Mouse (Mus musculus) heart, embryonic 16.5 days (tissue): ENCODE results near the gene Psme1. TPM values are rescaled to one million over a fixed set of nuclear protein-coding genes. Genes with fewer than 3 reads are reported as not detected.
A peak's percentile ranks its signal among the peaks of the same experiment; 100 is the strongest.

Source experiments
- ATAC-seq: fragments of 200-750 bp; cut with Nextera tagmentation; replicated peaks from 2 replicates; pipeline ENCODE4 v1.8.0; 2017; ENCODE audit warnings: moderate number of reproducible peaks; ENCODE audit not compliant: insufficient read depth, low FRiP score; ENCODE audit errors: extremely low read depth
- H3K27ac ChIP-seq: fragments of 300-500 bp; sonication (generic); 2 replicates; pipeline ENCODE4 v1.5.1; 2014; ENCODE audit warnings: mild to moderate bottlenecking, low read length, control low read depth, moderate library complexity
- H3K27me3 ChIP-seq: fragments of 300-500 bp; sonication (generic); 2 replicates; pipeline ENCODE4 v1.6.1; 2014; ENCODE audit warnings: low read length, mixed read lengths; ENCODE audit not compliant: control insufficient read depth, insufficient read depth
- H3K36me3 ChIP-seq: fragments of 300-500 bp; sonication (generic); 2 replicates; pipeline ENCODE4 v1.6.1; 2014; ENCODE audit not compliant: control insufficient read depth, insufficient read depth
- H3K4me1 ChIP-seq: fragments of 300-500 bp; sonication (generic); 2 replicates; pipeline ENCODE4 v1.6.1; 2014; ENCODE audit warnings: low read length, mixed read lengths; ENCODE audit not compliant: control insufficient read depth, insufficient read depth
- H3K4me2 ChIP-seq: fragments of 300-500 bp; sonication (generic); 2 replicates; pipeline ENCODE4 v1.6.1; 2014; ENCODE audit warnings: low read depth, mild to moderate bottlenecking, control low read depth, low read length
- H3K4me3 ChIP-seq: fragments of 300-500 bp; sonication (generic); 2 replicates; pipeline ENCODE4 v1.5.1; 2014; ENCODE audit warnings: mild to moderate bottlenecking, control low read depth, low read length
- H3K9ac ChIP-seq: fragments of 300-500 bp; sonication (generic); 2 replicates; pipeline ENCODE4 v1.6.1; 2014; ENCODE audit warnings: low read length, control low read depth
- H3K9me3 ChIP-seq: fragments of 300-500 bp; sonication (generic); replicated peaks from 2 replicates; pipeline ENCODE4 v1.6.1; 2016; ENCODE audit warnings: low read length; ENCODE audit not compliant: control insufficient read depth
- WGBS: fragments of 180-500 bp; shearing (Covaris S2); extraction: QIAGEN DNeasy Blood & Tissue Kit; methylation state at CpG from one replicate; pipeline ENCODE4 v1.1.7; 2014; 5-methylcytosine and 5-hydroxymethylcytosine counted together
- polyA plus RNA-seq: library from polyadenylated mRNA; unstranded; fragments of >200 nt; fragmentation: Nextera tagmentation; extraction: Ambion mirVana; gene quantifications from 2 replicates; pipeline ENCODE4 v1.2.1, GENCODE M21; 2015

The Psme1 gene
- polyA plus RNA-seq, result 223 and 227 TPM in 2 replicates

GRCm38 (mm10) chr14:55577871-55578667 lies at the start of gene Psme1:
Gene Psme1, plus strand, starts transcription at chr14:55578123.
- Histone ChIP-seq H3K4me2 (peak within 1 kb of the TSS; percentile 65), H3K36me3 (peaks cover 14% of the 10 kb centered on the region), H3K9me3 (no peaks in the 10 kb centered on the region), H3K9ac (peak within 1 kb of the TSS; percentile 86), H3K4me1 (peaks cover 24% of the 10 kb centered on the region), H3K27me3 (no peaks in the 10 kb centered on the region), H3K4me3 (peak within 1 kb of the TSS; percentile 76), H3K27ac (peak within 1 kb of the TSS; percentile 99)
- peak; percentile 82 for ATAC-seq
- WGBS, result under 1% methylated on average over 32 of the region's 32 CpGs

DNA sequence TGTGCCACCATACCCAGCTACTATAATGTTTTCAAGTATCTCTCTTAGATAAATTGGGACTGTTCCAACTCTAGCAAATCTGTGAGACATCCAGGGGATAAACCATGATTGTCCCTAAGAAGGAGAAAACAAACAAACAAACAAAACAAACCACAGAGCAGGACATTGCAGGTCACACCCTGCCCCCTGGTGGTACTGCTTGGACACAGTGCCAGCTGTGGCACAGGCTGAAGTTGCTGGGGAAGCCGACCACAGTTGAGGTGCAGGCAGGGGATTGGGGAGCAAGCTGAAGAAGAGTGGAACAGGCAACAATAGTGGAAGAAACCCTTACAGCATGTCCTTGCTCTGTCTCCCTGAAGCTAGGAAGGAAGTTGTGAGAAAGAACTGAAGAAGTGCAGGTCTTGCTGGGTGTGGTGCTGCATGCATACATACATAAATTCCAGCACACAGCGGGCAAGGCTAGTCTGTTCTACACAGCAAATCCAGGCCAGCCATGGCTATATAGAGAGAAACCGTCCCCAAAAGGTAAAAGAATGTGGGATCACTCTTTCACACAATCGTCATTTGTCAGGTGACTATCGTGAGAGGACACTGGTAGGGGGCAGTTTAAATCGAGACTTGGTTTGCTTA lies 41.7 kb upstream of the Psme1 start:
- ATAC-seq, result no peak
- H3K4me1 ChIP-seq, result peaks cover 4% of the 10 kb centered on the region
- no peaks in the 10 kb centered on the region for H3K27me3 ChIP-seq
- H3K4me2 ChIP-seq, result no peak overlapping the region
- 45% methylated on average over 6 of the region's 6 CpGs for WGBS
- no peak overlapping the region for H3K4me3 ChIP-seq
- no peaks in the 10 kb centered on the region for H3K9me3 ChIP-seq
- no peak overlapping the region for H3K27ac ChIP-seq
- H3K36me3 ChIP-seq, result no peaks in the 10 kb centered on the region
- H3K9ac ChIP-seq, result no peak overlapping the region

GRCm38 (mm10) chr14:55540067-55540786 lies 37.7 kb upstream of the Psme1 start, which contains the start of gene Pck2:
Gene Pck2, plus strand, starts transcription at chr14:55540266.
- ATAC-seq, result peak; percentile 92
- Histone ChIP-seq H3K4me1 (peaks cover 7% of the 10 kb centered on the region), H3K27ac (peak within 1 kb of the TSS; percentile 84), H3K4me2 (peak within 1 kb of the TSS; percentile 81), H3K9ac (peak within 1 kb of the TSS; percentile 78), H3K27me3 (no peaks in the 10 kb centered on the region), H3K36me3 (peaks cover 11% of the 10 kb centered on the region; the same call in 1 of the 2 replicates), H3K4me3 (peak within 1 kb of the TSS; percentile 73), H3K9me3 (no peaks in the 10 kb centered on the region)
- under 1% methylated on average over 32 of the region's 32 CpGs for WGBS

- peaks cover 12% of the 10 kb centered on the region; the same call in 1 of the 2 replicates for H3K36me3 ChIP-seq
- peak overlapping the region; percentile 73 for H3K4me3 ChIP-seq
- H3K9ac ChIP-seq, result peak overlapping the region; percentile 78
- H3K27ac ChIP-seq, result peak overlapping the region; percentile 84
- ATAC-seq, result peak; percentile 58
- H3K4me2 ChIP-seq, result peak overlapping the region; percentile 81
- no peaks in the 10 kb centered on the region for H3K9me3 ChIP-seq
- H3K27me3 ChIP-seq, result no peaks in the 10 kb centered on the region
- WGBS, result 4% methylated on average over 10 of the region's 10 CpGs
- H3K4me1 ChIP-seq, result peaks cover 7% of the 10 kb centered on the region
Observed at GRCm38 (mm10) chr14:55540787-55541321, 37.1 kb upstream of the Psme1 start.

- H3K4me1 ChIP-seq, result peaks cover 7% of the 10 kb centered on the region
- no peak for ATAC-seq
- no peak overlapping the region for H3K4me2 ChIP-seq
- no peak overlapping the region for H3K9ac ChIP-seq
- H3K36me3 ChIP-seq, result peaks cover 17% of the 10 kb centered on the region; the same call in 1 of the 2 replicates
- 94% methylated on average over 12 of the region's 12 CpGs for WGBS
- no peak overlapping the region for H3K4me3 ChIP-seq
- no peak overlapping the region for H3K27ac ChIP-seq
- H3K27me3 ChIP-seq, result no peaks in the 10 kb centered on the region
- H3K9me3 ChIP-seq, result no peaks in the 10 kb centered on the region
Observed at GRCm38 (mm10) chr14:55542268-55542667, 35.7 kb upstream of the Psme1 start.

GRCm38 (mm10) chr14:55544334-55544733 lies 33.6 kb upstream of the Psme1 start:
- Histone ChIP-seq H3K9me3 (no peaks in the 10 kb centered on the region), H3K4me3 (no peak overlapping the region), H3K4me1 (peaks cover 7% of the 10 kb centered on the region), H3K9ac (no peak overlapping the region), H3K36me3 (peaks cover 30% of the 10 kb centered on the region), H3K4me2 (no peak overlapping the region), H3K27me3 (no peaks in the 10 kb centered on the region), H3K27ac (no peak overlapping the region)
- WGBS, result 66% methylated on average over 9 of the region's 9 CpGs
- ATAC-seq, result no peak

DNA sequence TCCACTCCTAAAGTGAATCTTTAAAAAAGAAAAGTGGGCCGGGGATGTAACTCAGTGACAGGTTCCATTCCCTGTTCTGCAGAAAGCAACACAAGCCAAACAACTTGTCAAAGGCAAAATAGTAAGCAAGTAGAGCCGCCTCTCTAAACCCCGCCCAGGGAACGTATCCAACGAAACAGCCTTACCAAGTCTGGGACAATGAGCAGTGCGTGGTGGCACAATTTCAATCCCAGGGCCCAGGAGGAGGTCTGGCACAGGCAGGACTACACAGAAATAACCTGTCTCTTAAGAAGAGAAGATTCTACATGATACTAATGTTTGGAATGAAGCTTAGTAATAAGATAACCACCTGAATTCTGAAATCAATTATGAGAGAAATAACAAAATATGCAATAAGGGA lies 27.7 kb upstream of the Psme1 start:
- WGBS, result 76% methylated on average over 6 of the region's 6 CpGs
- H3K4me2 ChIP-seq, result no peak overlapping the region
- H3K27me3 ChIP-seq, result no peaks in the 10 kb centered on the region
- no peak overlapping the region for H3K9ac ChIP-seq
- H3K27ac ChIP-seq, result no peak overlapping the region
- H3K4me1 ChIP-seq, result no peaks in the 10 kb centered on the region
- H3K4me3 ChIP-seq, result no peak overlapping the region
- no peak for ATAC-seq
- H3K36me3 ChIP-seq, result peaks cover 19% of the 10 kb centered on the region
- no peaks in the 10 kb centered on the region for H3K9me3 ChIP-seq

DNA sequence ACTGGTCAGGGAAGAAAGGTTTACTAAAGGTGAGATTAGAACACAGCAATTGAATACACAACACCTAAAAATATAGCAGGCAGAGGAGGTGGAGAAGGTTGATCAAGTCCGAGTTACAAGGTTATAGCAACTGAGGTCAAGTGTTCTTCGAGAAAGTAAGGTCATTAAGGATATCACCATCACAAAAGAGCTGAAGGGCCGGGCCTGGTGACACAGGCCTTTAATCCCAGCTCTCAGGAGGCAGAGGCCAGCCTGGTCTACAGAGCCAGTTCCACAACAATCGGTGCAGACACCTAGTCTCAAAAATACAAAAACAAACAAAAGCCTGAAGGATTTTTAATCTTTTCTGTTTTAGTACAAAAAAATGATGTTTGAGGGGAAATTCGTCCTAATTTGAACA lies 26.6 kb upstream of the Psme1 start:
- H3K27ac ChIP-seq, result no peak overlapping the region
- H3K27me3 ChIP-seq, result no peaks in the 10 kb centered on the region
- peaks cover 17% of the 10 kb centered on the region for H3K36me3 ChIP-seq
- H3K9ac ChIP-seq, result no peak overlapping the region
- no peak overlapping the region for H3K4me2 ChIP-seq
- no peak overlapping the region for H3K4me3 ChIP-seq
- 68% methylated on average over 5 of the region's 5 CpGs for WGBS
- ATAC-seq, result no peak
- no peaks in the 10 kb centered on the region for H3K9me3 ChIP-seq
- H3K4me1 ChIP-seq, result no peaks in the 10 kb centered on the region
